Mouse (Mus musculus): ENCODE measurements at regions not wholly inside any gene's neighbourhood (a gene's known extent, or its start where the extent isn't known, plus 50 kb on each side); places are given as distances from the start of the nearest gene placed in this dataset.

- no peak overlapping the region for H3K27ac ChIP-seq (ENCODE audit: control insufficient read depth, insufficient read depth, low read depth, low read length, poor library complexity)
- no peaks in the 10 kb centered on the region for H3K4me1 ChIP-seq (ENCODE audit: control insufficient read depth, insufficient read depth, low read length)
- TF ChIP-seq CTCF (IDR thresholded peaks at IDR 0.05; ENCODE audit: control insufficient read depth, insufficient read depth, low read length) (no peak), POLR2A (IDR thresholded peaks at IDR 0.05; ENCODE audit: borderline replicate concordance, control insufficient read depth, low read depth, low read length) (no peak)
- H3K4me3 ChIP-seq (replicated peaks; ENCODE audit: control insufficient read depth, low read depth, low read length): no peak overlapping the region
- 92% methylated on average over 2 of the region's 2 CpGs for WGBS
Measured at GRCm38 (mm10) chr6:101948950-101949349, 571.3 kb upstream of the Pdzrn3 start.

- whole genome bisulfite sequencing: 72% methylated on average over 3 of the region's 3 CpGs
- no peak for TF ChIP-seq CTCF (IDR thresholded peaks at IDR 0.05; ENCODE audit: control insufficient read depth, insufficient read depth, low read length)
- no peak for TF ChIP-seq POLR2A (IDR thresholded peaks at IDR 0.05; ENCODE audit: borderline replicate concordance, control insufficient read depth, low read depth, low read length)
- H3K27ac ChIP-seq (ENCODE audit: control insufficient read depth, insufficient read depth, low read depth, low read length, poor library complexity): no peak overlapping the region
- no peak overlapping the region for H3K4me3 ChIP-seq (replicated peaks; ENCODE audit: control insufficient read depth, low read depth, low read length)
- H3K4me1 ChIP-seq (ENCODE audit: control insufficient read depth, insufficient read depth, low read length): no peaks in the 10 kb centered on the region
Measured at GRCm38 (mm10) chr6:101940266-101940866, 562.7 kb upstream of the Pdzrn3 start.

GRCm38 (mm10) chr6:101938393-101938985 is 560.8 kb upstream of the Pdzrn3 start:
- 79% methylated on average over 4 of the region's 4 CpGs for WGBS
- TF ChIP-seq CTCF (IDR thresholded peaks at IDR 0.05; ENCODE audit: control insufficient read depth, insufficient read depth, low read length) (no peak), POLR2A (IDR thresholded peaks at IDR 0.05; ENCODE audit: borderline replicate concordance, control insufficient read depth, low read depth, low read length) (no peak)
- no peak overlapping the region for H3K27ac ChIP-seq (ENCODE audit: control insufficient read depth, insufficient read depth, low read depth, low read length, poor library complexity)
- no peaks in the 10 kb centered on the region for H3K4me1 ChIP-seq (ENCODE audit: control insufficient read depth, insufficient read depth, low read length)
- no peak overlapping the region for H3K4me3 ChIP-seq (replicated peaks; ENCODE audit: control insufficient read depth, low read depth, low read length)

- 76% methylated on average over 12 of the region's 12 CpGs for WGBS
- H3K4me3 ChIP-seq (replicated peaks; ENCODE audit: control insufficient read depth, low read depth, low read length): no peak overlapping the region
- TF ChIP-seq CTCF (IDR thresholded peaks at IDR 0.05; ENCODE audit: control insufficient read depth, insufficient read depth, low read length) (no peak), POLR2A (IDR thresholded peaks at IDR 0.05; ENCODE audit: borderline replicate concordance, control insufficient read depth, low read depth, low read length) (no peak)
- no peak overlapping the region for H3K27ac ChIP-seq (ENCODE audit: control insufficient read depth, insufficient read depth, low read depth, low read length, poor library complexity)
- no peaks in the 10 kb centered on the region for H3K4me1 ChIP-seq (ENCODE audit: control insufficient read depth, insufficient read depth, low read length)
Measured at GRCm38 (mm10) chr6:101937467-101938392, 560.0 kb upstream of the Pdzrn3 start.

GRCm38 (mm10) chr6:101931768-101932167 is 554.1 kb upstream of the Pdzrn3 start:
- TF ChIP-seq CTCF (IDR thresholded peaks at IDR 0.05; ENCODE audit: control insufficient read depth, insufficient read depth, low read length) (no peak), POLR2A (IDR thresholded peaks at IDR 0.05; ENCODE audit: borderline replicate concordance, control insufficient read depth, low read depth, low read length) (no peak)
- H3K4me3 ChIP-seq (replicated peaks; ENCODE audit: control insufficient read depth, low read depth, low read length): no peak overlapping the region
- H3K27ac ChIP-seq (ENCODE audit: control insufficient read depth, insufficient read depth, low read depth, low read length, poor library complexity): no peak overlapping the region
- no peaks in the 10 kb centered on the region for H3K4me1 ChIP-seq (ENCODE audit: control insufficient read depth, insufficient read depth, low read length)
- 85% methylated on average over 5 of the region's 5 CpGs for WGBS

- Histone ChIP-seq H3K27ac (ENCODE audit: control insufficient read depth, insufficient read depth, low read depth, low read length, poor library complexity) (no peak overlapping the region), H3K4me1 (ENCODE audit: control insufficient read depth, insufficient read depth, low read length) (no peaks in the 10 kb centered on the region), H3K4me3 (replicated peaks; ENCODE audit: control insufficient read depth, low read depth, low read length) (no peak overlapping the region)
- WGBS: 42% methylated on average over 4 of the region's 4 CpGs
- TF ChIP-seq CTCF (IDR thresholded peaks at IDR 0.05; ENCODE audit: control insufficient read depth, insufficient read depth, low read length): no peak
- no peak for TF ChIP-seq POLR2A (IDR thresholded peaks at IDR 0.05; ENCODE audit: borderline replicate concordance, control insufficient read depth, low read depth, low read length)
Measured at GRCm38 (mm10) chr6:101921686-101922085, 544.0 kb upstream of the Pdzrn3 start.

- H3K4me3 ChIP-seq (replicated peaks; ENCODE audit: control insufficient read depth, low read depth, low read length): no peak overlapping the region
- H3K4me1 ChIP-seq (ENCODE audit: control insufficient read depth, insufficient read depth, low read length): no peaks in the 10 kb centered on the region
- no peak overlapping the region for H3K27ac ChIP-seq (ENCODE audit: control insufficient read depth, insufficient read depth, low read depth, low read length, poor library complexity)
- no peak for TF ChIP-seq CTCF (IDR thresholded peaks at IDR 0.05; ENCODE audit: control insufficient read depth, insufficient read depth, low read length)
- TF ChIP-seq POLR2A (IDR thresholded peaks at IDR 0.05; ENCODE audit: borderline replicate concordance, control insufficient read depth, low read depth, low read length): no peak
Measured at GRCm38 (mm10) chr6:101921186-101921585, 543.5 kb upstream of the Pdzrn3 start.

- Histone ChIP-seq H3K4me1 (ENCODE audit: control insufficient read depth, insufficient read depth, low read length) (no peaks in the 10 kb centered on the region), H3K4me3 (replicated peaks; ENCODE audit: control insufficient read depth, low read depth, low read length) (no peak overlapping the region), H3K27ac (ENCODE audit: control insufficient read depth, insufficient read depth, low read depth, low read length, poor library complexity) (no peak overlapping the region)
- TF ChIP-seq CTCF (IDR thresholded peaks at IDR 0.05; ENCODE audit: control insufficient read depth, insufficient read depth, low read length) (no peak), POLR2A (IDR thresholded peaks at IDR 0.05; ENCODE audit: borderline replicate concordance, control insufficient read depth, low read depth, low read length) (no peak)
Measured at GRCm38 (mm10) chr6:101918914-101919313, 541.2 kb upstream of the Pdzrn3 start.
